In genomic region chr19:59457011-59457945, GRCm38 (mm10) we compare ENCODE assay signal across 8 mouse cellular contexts. TPM values are rescaled to one million over a fixed set of nuclear protein-coding genes. Genes with fewer than 3 reads are reported as not detected.
DNase-seq lines count a peak whose midpoint lies in the region; ATAC-seq and TF ChIP-seq lines count a peak whose summit lies in the region.

No protein-coding gene starts in this region.

- H3K9me3 ChIP-seq in intestine, embryonic 15.5 days, result no peaks in the 10 kb centered on the region
- no peaks in the 10 kb centered on the region for H3K9me3 ChIP-seq in intestine, postnatal 0 days (ENCODE audit: control insufficient read depth)
- no peaks in the 10 kb centered on the region for H3K9me3 ChIP-seq in hindbrain, embryonic 12.5 days (replicated peaks)
- no peaks in the 10 kb centered on the region for H3K9me3 ChIP-seq in limb, embryonic 11.5 days (ENCODE audit: control insufficient read depth, low read length)
- H3K9me3 ChIP-seq in stomach, embryonic 15.5 days, result no peaks in the 10 kb centered on the region

- no peak overlapping the region for H3K9ac ChIP-seq in intestine, embryonic 15.5 days
- H3K9ac ChIP-seq in intestine, postnatal 0 days (ENCODE audit: low read depth, low read length), result no peak overlapping the region
- 0 out of 2 replicates have a peak overlapping the region, but pooled peaks have one; percentile 18 for H3K9ac ChIP-seq in hindbrain, embryonic 12.5 days
- peak overlapping the region; percentile 56 for H3K9ac ChIP-seq in limb, embryonic 11.5 days (ENCODE audit: low read length)
- H3K9ac ChIP-seq in stomach, embryonic 15.5 days, result no peak overlapping the region

- H3K4me3 ChIP-seq in intestine, embryonic 15.5 days (replicated peaks), result peak overlapping the region; percentile 25; the same call in 1 of the 2 replicates
- H3K4me3 ChIP-seq in intestine, postnatal 0 days (ENCODE audit: low read depth, low read length), result no peak overlapping the region
- H3K4me3 ChIP-seq in brown adipose tissue, adult 24 weeks (ENCODE audit: insufficient read depth, low read depth, low read length), result peak overlapping the region; percentile 42; the same call in 1 of the 2 replicates
- H3K4me3 ChIP-seq in hindbrain, embryonic 12.5 days, result peak overlapping the region; percentile 35
- H3K4me3 ChIP-seq in limb, embryonic 11.5 days (ENCODE audit: low read depth, low read length), result peak overlapping the region; percentile 34
- H3K4me3 ChIP-seq in stomach, embryonic 15.5 days (replicated peaks), result peak overlapping the region; percentile 31; the same call in 1 of the 2 replicates
- no peak overlapping the region for H3K4me3 ChIP-seq in cerebellum, adult 2 months (replicated peaks; ENCODE audit: insufficient read depth, low read depth, low read length)

- ATAC-seq in intestine, embryonic 15.5 days, result no peak
- ATAC-seq in intestine, postnatal 0 days, result no peak
- ATAC-seq in hindbrain, embryonic 12.5 days (ENCODE audit: low FRiP score), result no peak
- no peak for ATAC-seq in limb, embryonic 11.5 days (ENCODE audit: insufficient number of reproducible peaks, low FRiP score, low TSS enrichment, low read depth)
- no peak for ATAC-seq in stomach, embryonic 15.5 days (ENCODE audit: insufficient read depth, low FRiP score, low read depth)

- peaks cover 22% of the 10 kb centered on the region for H3K4me1 ChIP-seq in intestine, embryonic 15.5 days (replicated peaks)
- no peaks in the 10 kb centered on the region for H3K4me1 ChIP-seq in intestine, postnatal 0 days (replicated peaks; ENCODE audit: control insufficient read depth, insufficient read depth, low read length)
- H3K4me1 ChIP-seq in brown adipose tissue, adult 24 weeks (ENCODE audit: control insufficient read depth, insufficient read depth, insufficient read length, low read length), result peaks cover 2% of the 10 kb centered on the region
- H3K4me1 ChIP-seq in hindbrain, embryonic 12.5 days, result peaks cover 15% of the 10 kb centered on the region
- peaks cover 5% of the 10 kb centered on the region for H3K4me1 ChIP-seq in limb, embryonic 11.5 days (ENCODE audit: control insufficient read depth, insufficient read depth, low read length)
- H3K4me1 ChIP-seq in stomach, embryonic 15.5 days, result peaks cover 22% of the 10 kb centered on the region
- no peaks in the 10 kb centered on the region for H3K4me1 ChIP-seq in cerebellum, adult 2 months (ENCODE audit: control insufficient read depth, insufficient read depth, low read length)

- TF ChIP-seq CTCF in intestine, postnatal 0 days (IDR thresholded peaks at IDR 0.05; ENCODE audit: low read depth), result no peak
- no peak for TF ChIP-seq CTCF in cerebellum, adult 2 months (IDR thresholded peaks at IDR 0.05; ENCODE audit: borderline replicate concordance, insufficient read depth, low read depth, low read length)

- DNase-seq in limb, embryonic 11.5 days (ENCODE audit: low spot score), result peak; percentile 74
- DNase-seq in cerebellum, adult 8-10 months, result no peak
- no peak for DNase-seq in cerebellum, adult 2 months

- peaks cover 92% of the 10 kb centered on the region for H3K27me3 ChIP-seq in intestine, embryonic 15.5 days (replicated peaks)
- H3K27me3 ChIP-seq in intestine, postnatal 0 days (replicated peaks; ENCODE audit: control insufficient read depth, insufficient read depth, low read length), result peaks cover 98% of the 10 kb centered on the region
- H3K27me3 ChIP-seq in hindbrain, embryonic 12.5 days, result peaks cover 89% of the 10 kb centered on the region
- peaks cover 80% of the 10 kb centered on the region for H3K27me3 ChIP-seq in limb, embryonic 11.5 days (ENCODE audit: control insufficient read depth, insufficient read depth, low read length)
- peaks cover 94% of the 10 kb centered on the region for H3K27me3 ChIP-seq in stomach, embryonic 15.5 days (replicated peaks)
- H3K27me3 ChIP-seq in cerebellum, adult 2 months (ENCODE audit: control insufficient read depth, insufficient read depth, low read length), result peaks cover 16% of the 10 kb centered on the region; the same call in 1 of the 2 replicates

- H3K4me2 ChIP-seq in intestine, embryonic 15.5 days (replicated peaks), result peak overlapping the region; percentile 58; the same call in 1 of the 2 replicates
- no peak overlapping the region for H3K4me2 ChIP-seq in intestine, postnatal 0 days (replicated peaks; ENCODE audit: low read depth)
- H3K4me2 ChIP-seq in hindbrain, embryonic 12.5 days (replicated peaks), result peak overlapping the region; percentile 52
- H3K4me2 ChIP-seq in limb, embryonic 11.5 days (ENCODE audit: low read depth, severe bottlenecking), result peak overlapping the region; percentile 68
- H3K4me2 ChIP-seq in stomach, embryonic 15.5 days, result peak overlapping the region; percentile 56

- WGBS in intestine, embryonic 15.5 days, result 2% methylated on average over 23 of the region's 23 CpGs
- WGBS in intestine, postnatal 0 days, result 3% methylated on average over 23 of the region's 23 CpGs
- 3% methylated on average over 23 of the region's 23 CpGs for WGBS in hindbrain, embryonic 12.5 days
- 2% methylated on average over 23 of the region's 23 CpGs for WGBS in limb, embryonic 11.5 days
- WGBS in stomach, embryonic 15.5 days, result 2% methylated on average over 23 of the region's 23 CpGs
- 4% methylated on average over 23 of the region's 23 CpGs for WGBS in cerebellum, adult 2 months

- no peaks in the 10 kb centered on the region for H3K36me3 ChIP-seq in intestine, embryonic 15.5 days
- no peaks in the 10 kb centered on the region for H3K36me3 ChIP-seq in intestine, postnatal 0 days (ENCODE audit: control insufficient read depth, insufficient read depth)
- no peaks in the 10 kb centered on the region for H3K36me3 ChIP-seq in hindbrain, embryonic 12.5 days
- H3K36me3 ChIP-seq in limb, embryonic 11.5 days (ENCODE audit: control insufficient read depth, insufficient read depth, low read length), result no peaks in the 10 kb centered on the region
- H3K36me3 ChIP-seq in stomach, embryonic 15.5 days, result no peaks in the 10 kb centered on the region

- no peak overlapping the region for H3K27ac ChIP-seq in intestine, embryonic 15.5 days
- H3K27ac ChIP-seq in intestine, postnatal 0 days (ENCODE audit: low read depth, low read length), result no peak overlapping the region
- H3K27ac ChIP-seq in brown adipose tissue, adult 24 weeks (replicated peaks; ENCODE audit: low read depth, low read length), result no peak overlapping the region
- no peak overlapping the region for H3K27ac ChIP-seq in hindbrain, embryonic 12.5 days
- H3K27ac ChIP-seq in limb, embryonic 11.5 days (replicated peaks; ENCODE audit: low read depth, low read length), result no peak overlapping the region
- H3K27ac ChIP-seq in stomach, embryonic 15.5 days, result no peak overlapping the region
- no peak overlapping the region for H3K27ac ChIP-seq in cerebellum, adult 2 months (ENCODE audit: insufficient read depth, low read length)

- TF ChIP-seq POLR2A in cerebellum, adult 2 months (IDR thresholded peaks at IDR 0.05; ENCODE audit: borderline replicate concordance, insufficient read depth, low read length), result no peak

RNA-seq across cellular contexts. Expression of gene Emx2, which starts 0.9 kb away (rescaled TPM):
- 0.10 and 0.43 TPM in 2 replicates for polyA plus RNA-seq in intestine, embryonic 15.5 days (2015; fragmentation: Nextera tagmentation; extraction: Ambion mirVana)
- not detected in 2 replicates for polyA plus RNA-seq in intestine, postnatal 0 days (2015; fragmentation: Nextera tagmentation; extraction: Ambion mirVana)
- 0.79 TPM in 1 of 2 replicates, not detected in the other for polyA plus RNA-seq in brown adipose tissue, adult 24 weeks (2012; ENCODE audit: insufficient read depth, insufficient read length, missing spikeins)
- polyA plus RNA-seq in hindbrain, embryonic 12.5 days (2016; fragmentation: Nextera tagmentation; extraction: Ambion mirVana), result 2.8 and 4.8 TPM in 2 replicates
- 14.0 and 15.5 TPM in 2 replicates for polyA plus RNA-seq in limb, embryonic 11.5 days (2014; fragmentation: Nextera tagmentation; extraction: Ambion mirVana)
- 0.08 and 0.37 TPM in 2 replicates for polyA plus RNA-seq in stomach, embryonic 15.5 days (2015; fragmentation: Nextera tagmentation; extraction: Ambion mirVana)
- 0.07 and 0.13 TPM in 2 replicates for polyA plus RNA-seq in cerebellum, adult 2 months (2012; rRNA removed)

Comparison
In these comparisons a context has a peak if more than half of its experiments do, and no peak if none do; other contexts are left out.
1. H3K4me3 ChIP-seq: peak in intestine, embryonic 15.5 days (single experiment), brown adipose tissue, adult 24 weeks (single experiment), hindbrain, embryonic 12.5 days (single experiment), limb, embryonic 11.5 days (single experiment) and stomach, embryonic 15.5 days (single experiment); none in intestine, postnatal 0 days (single experiment) and cerebellum, adult 2 months (single experiment).
2. H3K9ac ChIP-seq: peak in hindbrain, embryonic 12.5 days (single experiment) and limb, embryonic 11.5 days (single experiment); none in intestine, embryonic 15.5 days (single experiment), intestine, postnatal 0 days (single experiment) and stomach, embryonic 15.5 days (single experiment).